Mouse (Mus musculus) E14TG2a.4 (cell line): ENCODE data around the gene Adgb.

ENCODE experiments used
- CTCF ChIP-seq: conservative IDR thresholded peaks from 2 replicates; pipeline ENCODE4 v1.5.1; 2014; ENCODE audit warnings: low read length
- NANOG ChIP-seq: IDR thresholded peaks from 2 replicates; pipeline ENCODE4 v1.6.1; 2014; ENCODE audit warnings: borderline replicate concordance, low read length, mixed read lengths
- POU5F1 ChIP-seq: IDR thresholded peaks from 2 replicates; pipeline ENCODE4 v1.6.1; 2014; ENCODE audit warnings: low read length, borderline replicate concordance

GRCm38 (mm10) chr10:10355605-10356227 is 116.4 kb downstream of the Adgb start:
- TF ChIP-seq CTCF = peak; percentile 39
- no peak for TF ChIP-seq POU5F1
- no peak for TF ChIP-seq NANOG
